Mouse (Mus musculus): ENCODE measurements at regions not wholly inside any gene's neighbourhood (a gene's known extent, or its start where the extent isn't known, plus 50 kb on each side); places are given as distances from the start of the nearest gene placed in this dataset.

DNA sequence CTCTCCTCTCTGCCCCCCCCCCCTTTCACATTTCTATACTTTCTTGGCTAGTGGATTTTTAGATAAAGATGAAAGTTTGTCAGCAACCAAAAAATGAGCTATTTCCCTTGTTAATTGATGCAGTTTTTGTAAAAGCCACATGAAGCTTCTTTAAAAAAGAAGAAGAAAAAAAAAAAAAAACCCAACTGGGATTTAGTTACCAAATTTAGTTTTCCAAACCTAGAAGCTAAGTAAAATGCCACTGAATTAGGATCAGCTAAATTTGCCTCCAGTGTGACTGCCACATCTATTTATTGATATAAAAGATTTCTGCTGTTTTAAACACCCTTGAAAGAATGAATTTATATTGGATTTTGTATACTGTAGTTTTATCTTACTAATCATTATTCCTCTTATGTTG is 1381.5 kb downstream of the Defb40 start:
- DNase-seq (ENCODE audit: low spot score) = no peak

DNA sequence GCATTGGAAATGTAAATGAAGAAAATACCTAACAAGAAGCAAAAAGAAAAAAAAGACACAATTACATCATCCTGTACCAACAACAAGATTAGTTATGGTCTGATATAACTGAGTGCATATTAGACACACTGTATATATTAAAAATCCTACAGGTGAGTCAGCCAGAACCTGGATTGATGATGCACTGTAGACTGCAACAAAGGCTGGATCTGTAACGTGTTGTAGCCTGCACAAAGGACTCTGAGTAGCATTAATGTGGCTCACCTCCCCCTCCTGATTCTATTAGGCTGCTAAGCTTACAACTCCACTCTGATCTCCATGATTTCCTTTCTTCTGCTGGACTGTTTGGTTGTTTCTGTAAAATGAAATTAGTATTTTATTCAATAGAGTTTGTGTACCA is 1383.4 kb downstream of the Defb40 start:
- DNase-seq (ENCODE audit: low spot score) = no peak

DNA sequence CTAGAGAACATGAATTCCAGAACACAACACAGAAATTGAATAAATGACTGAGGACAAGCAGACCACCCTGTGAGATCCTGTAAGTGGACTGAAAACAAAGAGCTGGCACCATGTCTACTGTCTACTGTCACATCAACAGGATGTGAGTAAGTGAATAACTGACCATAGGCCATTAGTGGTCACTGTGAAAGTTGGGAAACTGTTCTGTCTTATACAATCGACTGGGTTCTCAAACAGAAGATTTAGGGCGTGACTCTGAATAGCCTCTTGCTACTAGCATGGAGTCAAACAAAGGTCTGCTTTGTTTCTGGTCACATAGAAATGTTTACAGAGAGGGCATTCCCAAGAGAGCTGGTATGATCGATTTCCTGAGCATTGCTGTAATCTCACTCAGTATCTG is 1387.9 kb downstream of the Defb40 start:
- DNase-seq (ENCODE audit: low spot score) = no peak

DNA sequence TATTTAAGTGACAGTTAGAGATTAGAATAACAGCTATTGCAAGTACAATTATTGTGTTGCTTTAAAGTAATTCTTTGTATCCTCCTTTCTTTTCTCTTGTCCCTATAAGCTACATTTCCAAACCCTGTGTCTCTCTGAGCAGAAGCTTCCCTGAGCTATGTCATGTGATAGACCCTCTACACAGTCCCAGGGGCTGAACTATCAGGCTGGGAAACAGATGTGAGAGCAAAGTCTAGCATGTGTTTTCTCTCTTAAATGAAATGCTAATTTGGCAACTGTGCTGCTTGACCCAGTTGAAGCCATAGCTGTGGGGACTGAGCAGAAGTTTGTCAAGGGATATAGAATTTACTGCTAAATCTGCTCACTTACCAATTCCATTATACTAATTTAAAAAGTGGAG is 1389.9 kb downstream of the Defb40 start:
- no peak for DNase-seq (ENCODE audit: low spot score)

DNA sequence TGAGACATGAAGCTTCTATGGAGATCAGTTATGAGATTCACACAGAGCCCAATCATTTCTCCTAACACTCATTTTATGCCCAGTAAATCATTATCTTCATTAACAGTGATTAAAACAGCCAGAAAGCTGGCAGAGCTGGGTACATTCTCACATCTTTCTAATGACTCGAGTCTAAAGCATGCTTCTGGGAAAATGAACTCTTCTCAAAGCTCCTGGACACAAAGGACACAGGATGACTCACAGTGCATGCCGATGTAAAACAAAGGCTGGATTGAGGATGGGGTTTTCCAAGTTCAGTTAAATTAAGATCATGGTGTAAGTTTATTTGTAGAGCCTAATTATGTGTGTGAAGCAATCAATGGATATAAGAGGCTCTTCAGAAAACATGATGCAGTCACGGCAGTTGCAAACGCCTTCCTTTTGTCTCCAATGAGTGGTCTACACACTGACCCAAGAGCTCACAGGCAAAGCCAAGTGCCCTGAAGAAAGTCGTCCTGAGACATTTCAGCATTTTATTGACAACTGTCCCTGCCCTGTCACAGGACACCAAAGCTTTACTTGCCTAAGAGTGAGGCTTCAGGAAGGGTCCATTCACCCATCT is 1390.7 kb downstream of the Defb40 start:
- no peak for DNase-seq (ENCODE audit: low spot score)

All from layer of hippocampus, adult 9-10 months (tissue).